Mouse (Mus musculus) CH12.LX (cell line): Measurements from ENCODE around the gene Sec24d. TPM values are rescaled to one million over a fixed set of nuclear protein-coding genes. Genes with fewer than 3 reads are reported as not detected.
A peak's percentile ranks its signal among the peaks of the same experiment; 100 is the strongest.

Experiments used
- DNase-seq: peaks from one replicate; pipeline ENCODE4 v3.0.0-alpha.2; 2013; ENCODE audit errors: extremely low read depth
- H3K27ac ChIP-seq: 2 replicates; pipeline ENCODE4 v1.5.1; 2012; ENCODE audit warnings: low read depth, mild to moderate bottlenecking, control low read depth, moderate library complexity; ENCODE audit not compliant: insufficient read depth
- H3K27me3 ChIP-seq: replicated peaks from 2 replicates; pipeline ENCODE3; 2012; ENCODE audit warnings: inconsistent platforms
- H3K36me3 ChIP-seq, 2 experiments: replicated peaks in 1 of 2; 2 replicates each; pipeline versions ENCODE3 to v1.6.1; 2012; ENCODE audit warnings: inconsistent platforms in 1 of 2, low read length in 1 of 2, mild to moderate bottlenecking in 1 of 2, mixed read lengths in 1 of 2, moderate library complexity in 1 of 2; ENCODE audit not compliant: control insufficient read depth in 1 of 2, insufficient read depth in 1 of 2
- H3K4me1 ChIP-seq, 2 experiments: 2 replicates each; pipeline ENCODE4 v1.6.1; 2012; ENCODE audit warnings: inconsistent platforms in 1 of 2, moderate library complexity in 1 of 2; ENCODE audit not compliant: insufficient read depth in 2 of 2, control insufficient read depth in 1 of 2
- H3K4me2 ChIP-seq: 2 replicates; pipeline ENCODE4 v1.6.1; 2012; ENCODE audit warnings: low read depth, mild to moderate bottlenecking, control low read depth; ENCODE audit not compliant: poor library complexity, insufficient read depth, severe bottlenecking
- H3K4me3 ChIP-seq, 3 experiments: fragments of 150-350 bp in 1 of 3; sonication (generic) in 1 of 3; replicated peaks in 1 of 3; 2 replicates each; pipeline versions ENCODE3 to v1.5.1; 2011 to 2012; ENCODE audit warnings: low read depth in 2 of 3, low read length in 2 of 3, mild to moderate bottlenecking in 2 of 3, moderate library complexity in 2 of 3, control low read depth in 1 of 3, improper control_type of control experiment in 1 of 3, inconsistent platforms in 1 of 3, mixed read lengths in 1 of 3; ENCODE audit not compliant: poor library complexity in 1 of 3
- H3K79me2 ChIP-seq: replicated peaks from 2 replicates; pipeline ENCODE4 v1.6.1; 2012; ENCODE audit warnings: mild to moderate bottlenecking, moderate library complexity; ENCODE audit not compliant: control insufficient read depth, poor library complexity, insufficient read depth, severe bottlenecking; ENCODE audit errors: extremely low read depth
- H3K9ac ChIP-seq: 2 replicates; pipeline ENCODE4 v1.6.1; 2012; ENCODE audit warnings: low read depth, mild to moderate bottlenecking, control low read depth, moderate library complexity; ENCODE audit not compliant: insufficient read depth
- H3K9me3 ChIP-seq: replicated peaks from 2 replicates; pipeline ENCODE3; 2012; ENCODE audit warnings: low read length, inconsistent platforms, mixed read lengths
- BHLHE40 ChIP-seq: IDR thresholded peaks from 2 replicates; pipeline ENCODE4 v1.6.1; 2011; ENCODE audit warnings: mild to moderate bottlenecking, low read depth, low read length, improper control_type of control experiment
- CHD2 ChIP-seq: IDR thresholded peaks from 2 replicates; pipeline ENCODE4 v1.6.1; 2011; ENCODE audit warnings: low read length, improper control_type of control experiment
- CTCF ChIP-seq, 2 experiments: IDR thresholded peaks in 1 of 2; conservative IDR thresholded peaks in 1 of 2; 2 replicates each; pipeline ENCODE4 v1.5.1; 2011 to 2012; ENCODE audit warnings: low read depth in 2 of 2, low read length in 2 of 2, improper control_type of control experiment in 1 of 2, inconsistent platforms in 1 of 2, mild to moderate bottlenecking in 1 of 2, moderate library complexity in 1 of 2
- ELF1 ChIP-seq: IDR thresholded peaks from 2 replicates; pipeline ENCODE4 v1.6.1; 2014; ENCODE audit warnings: low read depth, mild to moderate bottlenecking, inconsistent platforms, low read length, improper control_type of control experiment
- EP300 ChIP-seq: IDR thresholded peaks from 2 replicates; pipeline ENCODE4 v1.6.1; 2011; ENCODE audit warnings: low read length, improper control_type of control experiment
- ETS1 ChIP-seq: conservative IDR thresholded peaks from 2 replicates; pipeline ENCODE4 v1.6.1; 2012; ENCODE audit warnings: low read depth, mild to moderate bottlenecking, inconsistent platforms, low read length, improper control_type of control experiment, moderate library complexity
- GABPA ChIP-seq: IDR thresholded peaks from 2 replicates; pipeline ENCODE4 v1.6.1; 2012; ENCODE audit warnings: low read depth, low read length, improper control_type of control experiment, inconsistent platforms; ENCODE audit not compliant: insufficient replicate concordance
- HCFC1 ChIP-seq: IDR thresholded peaks from 2 replicates; pipeline ENCODE4 v1.6.1; 2012; ENCODE audit warnings: low read depth, mild to moderate bottlenecking, inconsistent platforms, low read length, improper control_type of control experiment
- IRF4 ChIP-seq: IDR thresholded peaks from 2 replicates; pipeline ENCODE4 v1.6.1; 2014; ENCODE audit warnings: low read depth, mild to moderate bottlenecking, inconsistent platforms, low read length, improper control_type of control experiment
- JUN ChIP-seq: IDR thresholded peaks from 2 replicates; pipeline ENCODE4 v1.6.1; 2011; ENCODE audit warnings: low read depth, mild to moderate bottlenecking, low read length, improper control_type of control experiment, moderate library complexity; ENCODE audit not compliant: insufficient read depth
- JUND ChIP-seq: conservative IDR thresholded peaks from 2 replicates; pipeline ENCODE4 v1.6.1; 2011; ENCODE audit warnings: low read depth, low read length, improper control_type of control experiment
- MAFK ChIP-seq: IDR thresholded peaks from 2 replicates; pipeline ENCODE4 v1.6.1; 2011; ENCODE audit warnings: low read length, improper control_type of control experiment; ENCODE audit not compliant: insufficient replicate concordance
- MAZ ChIP-seq: IDR thresholded peaks from 2 replicates; pipeline ENCODE4 v1.6.1; 2012; ENCODE audit warnings: low read depth, mild to moderate bottlenecking, inconsistent platforms, low read length, improper control_type of control experiment, moderate library complexity
- MXI1 ChIP-seq: IDR thresholded peaks from 2 replicates; pipeline ENCODE4 v1.6.1; 2011; ENCODE audit warnings: mild to moderate bottlenecking, low read depth, low read length, improper control_type of control experiment
- MYC ChIP-seq: IDR thresholded peaks from 2 replicates; pipeline ENCODE4 v1.6.1; 2011; ENCODE audit warnings: low read depth, mild to moderate bottlenecking, improper control_type of control experiment, low read length
- POLR2A ChIP-seq: IDR thresholded peaks from 2 replicates; pipeline ENCODE4 v1.6.1; 2011; ENCODE audit warnings: low read depth, mild to moderate bottlenecking, improper control_type of control experiment, low read length
- RCOR1 ChIP-seq: conservative IDR thresholded peaks from 2 replicates; pipeline ENCODE4 v1.6.1; 2012; ENCODE audit warnings: low read depth, mild to moderate bottlenecking, inconsistent platforms, low read length, improper control_type of control experiment
- SIN3A ChIP-seq: IDR thresholded peaks from 2 replicates; pipeline ENCODE4 v1.6.1; 2012; ENCODE audit warnings: low read length, improper control_type of control experiment, inconsistent platforms
- SMC3 ChIP-seq: IDR thresholded peaks from 2 replicates; pipeline ENCODE4 v1.6.1; 2011; ENCODE audit warnings: low read depth, low read length, improper control_type of control experiment
- TBP ChIP-seq: conservative IDR thresholded peaks from 2 replicates; pipeline ENCODE4 v1.6.1; 2011; ENCODE audit warnings: low read depth, low read length, improper control_type of control experiment
- USF1 ChIP-seq: IDR thresholded peaks from 2 replicates; pipeline ENCODE4 v1.6.1; 2014; ENCODE audit warnings: low read depth, mild to moderate bottlenecking, inconsistent platforms, low read length, improper control_type of control experiment
- ZC3H11A ChIP-seq: IDR thresholded peaks from 2 replicates; pipeline ENCODE4 v1.6.1; 2012; ENCODE audit warnings: low read depth, mild to moderate bottlenecking, inconsistent platforms, low read length, improper control_type of control experiment
- dilution Hi-C: fragments of 300-500 bp; cut with MboI; formaldehyde crosslinking; loops from 2 replicates; pipeline ENCODE4 v1.14.3; 2020; ENCODE audit warnings: low sequenced_read_pairs; ENCODE audit not compliant: extremely low pct_unique_long_range_greater_than_20kb, extremely low pct_ligation_motif_present
- in situ Hi-C: fragments of 300-500 bp; cut with MboI; formaldehyde crosslinking; loops from 3 replicates; pipeline ENCODE4 v1.14.3; 2019; ENCODE audit warnings: low sequenced_read_pairs, low pct_ligation_motif_present, low pct_unique_long_range_greater_than_20kb, mixed read lengths
- polyA plus RNA-seq: library from polyadenylated mRNA; unstranded; fragments of >175 nt; gene quantifications from 2 replicates; pipeline ENCODE4 v1.2.1, GENCODE M21; 2012; ENCODE audit warnings: low read depth; ENCODE audit not compliant: insufficient read length
- total RNA-seq, 2 experiments: library from RNA; depleted of rRNA; stranded (reverse); fragments of 300-350 nt in 1 of 2; fragments of >200 nt in 1 of 2; gene quantifications; 2 replicates each; pipeline ENCODE4 v1.2.3; 2012 to 2014

The Sec24d gene
- total and polyA plus RNA-seq, 3 experiments, result 33.1 to 51.4 (median 45.8) TPM

DNA sequence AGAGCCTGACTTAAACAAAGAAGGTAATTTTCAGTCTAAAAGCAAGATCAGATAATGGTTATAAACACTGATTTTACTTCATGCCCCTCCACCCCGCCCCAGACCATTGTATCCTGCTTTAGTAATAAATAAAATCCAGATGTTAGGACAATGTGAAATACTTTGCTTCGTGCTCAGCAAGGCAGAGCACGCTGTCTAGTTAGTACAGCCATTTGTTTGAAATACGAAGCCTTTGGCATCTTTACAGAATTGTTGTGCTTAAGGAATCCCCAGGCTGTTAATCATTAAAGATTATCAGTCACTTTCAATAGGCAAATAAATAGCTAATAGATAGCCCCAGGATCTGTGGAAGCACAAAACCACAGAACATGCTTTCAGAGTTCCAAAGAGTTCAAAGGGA, 21.6 kb upstream of the Sec24d start:
- H3K27ac ChIP-seq, result no peak overlapping the region
- H3K36me3 ChIP-seq, result no peaks in the 10 kb centered on the region
- no peaks in the 10 kb centered on the region for H3K27me3 ChIP-seq
- no peaks in the 10 kb centered on the region for H3K79me2 ChIP-seq
- no peak overlapping the region for H3K4me3 ChIP-seq
- TF ChIP-seq BHLHE40 (no peak), HCFC1 (no peak), MXI1 (no peak), CHD2 (no peak), SIN3A (no peak), USF1 (no peak)
- H3K9me3 ChIP-seq, result no peaks in the 10 kb centered on the region
- dilution Hi-C loops, result no loop called here
- no peak overlapping the region for H3K4me2 ChIP-seq
- H3K4me1 ChIP-seq, result no peaks in the 10 kb centered on the region
- H3K9ac ChIP-seq, result no peak overlapping the region
- no peak for DNase-seq
- in situ Hi-C loops, result no loop called here

DNA sequence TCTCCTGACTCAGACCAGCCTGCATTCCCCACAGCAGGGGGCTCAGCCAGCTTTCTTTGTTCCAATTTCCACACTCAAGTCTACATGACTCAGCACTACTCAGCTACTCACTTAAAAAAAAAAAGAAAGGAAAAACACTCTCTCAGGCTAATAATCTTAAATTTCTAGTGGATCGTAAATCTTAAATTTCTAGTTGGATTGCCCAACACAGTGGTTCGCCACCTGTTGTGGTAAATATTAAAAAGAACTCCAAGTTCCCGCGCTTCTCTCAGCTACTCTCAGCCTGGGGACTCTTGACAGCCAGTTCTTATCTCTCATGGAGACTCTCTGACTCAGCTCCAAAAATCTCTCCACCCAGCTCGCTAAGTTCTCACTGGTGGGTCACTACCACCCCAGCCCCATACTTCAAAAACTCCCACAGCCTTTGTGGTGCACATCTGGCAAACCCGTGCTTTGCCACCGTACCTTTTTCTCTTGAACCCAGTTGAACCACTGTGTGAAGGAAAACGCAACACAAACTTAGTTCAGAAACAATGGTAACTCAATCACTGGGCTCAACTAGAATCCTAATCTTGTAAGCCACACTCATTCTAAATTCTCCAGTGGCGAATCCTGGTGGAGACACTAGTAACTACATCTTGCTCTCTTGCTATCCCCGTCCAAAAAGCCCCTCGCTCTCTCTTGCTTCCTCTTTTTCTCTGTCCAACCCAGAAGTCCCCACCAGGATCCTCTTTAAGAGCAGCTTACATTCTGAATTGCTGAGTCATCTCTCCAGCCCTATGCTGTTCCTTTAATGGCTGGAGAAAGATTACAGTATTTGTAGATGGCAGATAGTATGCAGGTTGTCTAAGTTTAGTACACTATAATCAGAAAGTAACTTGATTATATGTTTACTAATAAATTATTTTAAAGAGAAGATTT, 10.8 kb upstream of the Sec24d start:
- Histone ChIP-seq H3K9me3 (no peaks in the 10 kb centered on the region), H3K27ac (peak overlapping the region; percentile 25; the same call in 1 of the 2 replicates), H3K79me2 (no peaks in the 10 kb centered on the region), H3K27me3 (no peaks in the 10 kb centered on the region), H3K36me3 (no peaks in the 10 kb centered on the region)
- in situ Hi-C loops (no loop called here), dilution Hi-C loops (no loop called here)
- DNase-seq, result peak; percentile 90
- TF ChIP-seq MYC (0 out of 2 replicates have a peak, but pooled peaks have one; percentile 19), IRF4 (peak; percentile 59; the same call in 1 of the 2 replicates), ELF1 (peak; percentile 13; the same call in 1 of the 2 replicates), POLR2A (no peak), RCOR1 (0 out of 2 replicates have a peak, but pooled peaks have one; percentile 35), GABPA (peak; percentile 37), ZC3H11A (no peak), MAFK (peak; percentile 100), SMC3 (0 out of 2 replicates have a peak, but pooled peaks have one; percentile 23), SIN3A (peak; percentile 60; the same call in 1 of the 2 replicates), MAZ (no peak), CHD2 (no peak), JUND (peak; percentile 56; the same call in 1 of the 2 replicates), TBP (0 out of 2 replicates have a peak, but pooled peaks have one; percentile 29), JUN (0 out of 2 replicates have a peak, but pooled peaks have one; percentile 38), CTCF (conservative IDR thresholded peaks at IDR 0.05 in 1 of 2, IDR thresholded peaks at IDR 0.05 in 1 of 2; ENCODE audit: low read depth in 2 of 2, low read length in 2 of 2) (peak; percentile 34 to 39; a peak in 3 of 4 replicates), EP300 (peak; percentile 67), ETS1 (0 out of 2 replicates have a peak, but pooled peaks have one; percentile 11)
- TF ChIP-seq, all 38 proteins: peak for 14
- peak overlapping the region; percentile 13 for H3K4me2 ChIP-seq
- H3K4me3 ChIP-seq, result no peak overlapping the region
- H3K9ac ChIP-seq, result no peak overlapping the region
- H3K4me1 ChIP-seq, result peaks cover 0 to 5% of the 10 kb centered on the region in 2 experiments; a peak in 1 of 4 replicates
